Mouse (Mus musculus): Measurements from ENCODE around the gene Agmat. TPM values are rescaled to one million over a fixed set of nuclear protein-coding genes. Genes with fewer than 3 reads are reported as not detected.

Agmat gene
- polyA plus RNA-seq, 1 experiment from 2014 or later = 18.0 TPM

DNA sequence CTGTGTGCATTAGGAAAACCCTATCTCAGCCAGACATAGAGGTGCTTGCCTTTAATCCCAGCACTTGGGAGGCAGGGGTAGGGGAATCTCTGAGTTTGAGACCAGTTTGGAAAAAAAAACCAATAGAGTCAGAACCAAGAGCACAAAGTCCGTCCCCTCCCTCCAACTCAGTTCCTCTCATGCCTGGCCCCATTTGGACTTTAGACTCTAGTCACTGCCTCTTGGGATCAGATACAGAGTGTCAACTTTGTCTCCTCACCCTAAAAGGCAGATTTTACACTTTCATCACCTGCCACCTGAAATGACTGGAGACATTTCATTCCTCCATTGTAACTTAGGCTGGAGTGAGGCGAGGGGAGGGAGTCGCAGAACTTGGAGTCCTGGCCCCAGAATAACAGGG, 17.2 kb upstream of the Agmat start:
- Histone ChIP-seq H3K27ac (ENCODE audit: low read depth, low read length) (0 out of 2 replicates have a peak overlapping the region, but pooled peaks have one; percentile 13), H3K4me2 (no peak overlapping the region), H3K9me3 (ENCODE audit: control insufficient read depth, low read length) (no peaks in the 10 kb centered on the region), H3K9ac (ENCODE audit: low read depth, low read length) (no peak overlapping the region), H3K4me3 (ENCODE audit: low read depth, low read length) (no peak overlapping the region), H3K27me3 (replicated peaks; ENCODE audit: control insufficient read depth, insufficient read depth, low read length) (no peaks in the 10 kb centered on the region), H3K36me3 (ENCODE audit: control insufficient read depth, insufficient read depth, low read length) (no peaks in the 10 kb centered on the region), H3K4me1 (replicated peaks; ENCODE audit: control insufficient read depth, insufficient read depth, low read length) (peaks cover 6% of the 10 kb centered on the region; the same call in 1 of the 2 replicates)
- whole genome bisulfite sequencing = 78% methylated on average over 3 of the region's 3 CpGs
- ATAC-seq (replicated peaks; ENCODE audit: low FRiP score) (no peak), DNase-seq (ENCODE audit: low spot score) (no peak)

GRCm38 (mm10) chr4:141730401-141730800, 16.1 kb upstream of the Agmat start:
- Histone ChIP-seq H3K9me3 (ENCODE audit: control insufficient read depth, low read length) (no peaks in the 10 kb centered on the region), H3K4me1 (replicated peaks; ENCODE audit: control insufficient read depth, insufficient read depth, low read length) (peaks cover 10% of the 10 kb centered on the region), H3K4me3 (ENCODE audit: low read depth, low read length) (no peak overlapping the region), H3K27me3 (replicated peaks; ENCODE audit: control insufficient read depth, insufficient read depth, low read length) (no peaks in the 10 kb centered on the region), H3K36me3 (ENCODE audit: control insufficient read depth, insufficient read depth, low read length) (no peaks in the 10 kb centered on the region), H3K27ac (ENCODE audit: low read depth, low read length) (no peak overlapping the region), H3K4me2 (no peak overlapping the region), H3K9ac (ENCODE audit: low read depth, low read length) (no peak overlapping the region)
- ATAC-seq (replicated peaks; ENCODE audit: low FRiP score) (no peak), DNase-seq (ENCODE audit: low spot score) (no peak)
- WGBS = 86% methylated on average over 13 of the region's 13 CpGs

DNA sequence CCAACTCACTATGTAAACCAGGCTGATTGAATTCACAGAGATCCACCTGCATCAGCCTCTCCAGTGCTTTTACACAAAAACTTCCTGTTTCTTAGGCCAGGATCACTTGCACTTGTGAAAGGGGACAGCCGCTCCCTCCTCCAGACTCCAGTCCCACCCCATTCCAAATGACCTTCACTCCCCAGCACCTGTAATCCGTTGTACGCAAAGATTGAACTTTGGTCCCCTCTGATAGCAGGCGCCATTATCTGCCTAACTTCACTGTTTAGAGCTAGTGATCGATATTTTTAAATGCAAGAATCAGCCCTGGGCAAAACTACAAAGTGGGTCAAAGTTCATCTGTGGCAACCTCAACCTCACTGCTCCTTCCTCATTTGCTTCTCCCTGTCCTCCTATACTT, 14.7 kb upstream of the Agmat start:
- H3K27ac ChIP-seq (ENCODE audit: low read depth, low read length) = peak overlapping the region; percentile 36; the same call in 1 of the 2 replicates
- 58% methylated on average over 5 of the region's 5 CpGs for WGBS
- ATAC-seq (replicated peaks; ENCODE audit: low FRiP score) = no peak

DNA sequence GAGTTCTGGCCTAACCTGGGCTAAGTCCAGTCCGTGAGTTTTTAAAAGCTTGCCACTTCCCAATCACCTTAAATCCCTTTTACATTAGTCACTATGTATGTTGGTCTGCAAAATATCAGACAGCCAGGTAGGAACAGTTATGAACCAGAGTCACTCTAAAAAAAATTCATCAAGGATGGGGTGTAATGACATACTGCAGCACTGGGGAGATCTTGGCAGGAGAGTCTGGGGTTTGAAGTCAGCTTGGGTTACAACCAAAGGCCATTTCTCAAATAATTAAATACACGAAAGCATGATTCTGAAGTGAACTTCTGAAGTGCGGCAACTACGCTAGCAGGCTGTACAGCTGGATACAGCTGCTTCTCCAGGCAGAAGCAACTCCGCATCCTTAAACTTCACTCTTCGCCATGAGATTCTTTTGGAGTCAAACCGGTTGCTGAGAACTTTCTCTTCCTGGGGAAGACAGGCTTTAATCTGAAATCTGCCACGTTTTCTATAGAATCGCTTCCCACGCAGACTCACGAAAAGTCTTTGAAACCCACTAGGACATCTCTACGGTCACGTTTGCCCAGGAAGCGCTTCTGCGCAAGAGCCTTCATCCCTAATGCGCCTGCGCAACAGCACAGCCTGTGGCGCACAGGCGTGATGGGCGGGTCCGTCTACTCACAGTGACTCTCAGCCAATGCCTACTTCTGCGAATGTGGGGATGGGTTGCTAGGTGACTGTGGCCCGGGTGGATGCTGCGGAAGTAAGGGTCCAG, 11.8 kb upstream of the Agmat start:
- peak; percentile 95 for ATAC-seq (replicated peaks; ENCODE audit: low FRiP score)
- 11% methylated on average over 24 of the region's 24 CpGs for WGBS
- peak overlapping the region; percentile 66 for H3K4me2 ChIP-seq
- H3K36me3 ChIP-seq (ENCODE audit: control insufficient read depth, insufficient read depth, low read length) = no peaks in the 10 kb centered on the region
- peak overlapping the region; percentile 55; the same call in 1 of the 2 replicates for H3K9ac ChIP-seq (ENCODE audit: low read depth, low read length)
- peak overlapping the region; percentile 41 for H3K4me3 ChIP-seq (ENCODE audit: low read depth, low read length)
- H3K27me3 ChIP-seq (replicated peaks; ENCODE audit: control insufficient read depth, insufficient read depth, low read length) = no peaks in the 10 kb centered on the region
- DNase-seq (ENCODE audit: low spot score) = peak; percentile 83
- peaks cover 8% of the 10 kb centered on the region for H3K4me1 ChIP-seq (replicated peaks; ENCODE audit: control insufficient read depth, insufficient read depth, low read length)
- 0 out of 2 replicates have a peak overlapping the region, but pooled peaks have one; percentile 1 for H3K27ac ChIP-seq (ENCODE audit: low read depth, low read length)
- no peaks in the 10 kb centered on the region for H3K9me3 ChIP-seq (ENCODE audit: control insufficient read depth, low read length)

More for the DNA sequence above, 14.7 kb upstream of the Agmat start:
- no peaks in the 10 kb centered on the region for H3K27me3 ChIP-seq (replicated peaks; ENCODE audit: control insufficient read depth, insufficient read depth, low read length)
- H3K9ac ChIP-seq (ENCODE audit: low read depth, low read length) = no peak overlapping the region
- H3K4me3 ChIP-seq (ENCODE audit: low read depth, low read length) = no peak overlapping the region
- DNase-seq (ENCODE audit: low spot score) = no peak
- peaks cover 8% of the 10 kb centered on the region for H3K4me1 ChIP-seq (replicated peaks; ENCODE audit: control insufficient read depth, insufficient read depth, low read length)
- H3K9me3 ChIP-seq (ENCODE audit: control insufficient read depth, low read length) = no peaks in the 10 kb centered on the region
- no peaks in the 10 kb centered on the region for H3K36me3 ChIP-seq (ENCODE audit: control insufficient read depth, insufficient read depth, low read length)
- H3K4me2 ChIP-seq = no peak overlapping the region

DNA sequence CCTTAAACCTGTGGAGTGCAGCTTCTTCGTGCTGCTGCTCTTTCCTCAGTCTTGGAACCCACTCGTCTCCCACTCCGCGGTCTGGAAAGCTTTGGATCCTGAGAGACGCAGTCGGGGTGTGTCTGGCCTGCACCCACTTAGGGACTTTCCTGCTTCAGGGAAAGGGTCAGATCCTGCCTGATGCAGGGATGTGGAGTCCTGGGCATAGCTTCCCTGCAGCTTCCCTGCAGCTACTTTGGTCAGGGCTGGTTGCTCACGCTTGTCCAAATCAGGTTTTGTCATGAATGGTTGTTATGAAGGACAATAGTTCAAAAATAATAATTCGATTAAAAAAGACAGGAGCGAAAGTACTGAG, 11.3 kb upstream of the Agmat start:
- no peaks in the 10 kb centered on the region for H3K36me3 ChIP-seq (ENCODE audit: control insufficient read depth, insufficient read depth, low read length)
- peak overlapping the region; percentile 41; the same call in 1 of the 2 replicates for H3K4me3 ChIP-seq (ENCODE audit: low read depth, low read length)
- H3K9ac ChIP-seq (ENCODE audit: low read depth, low read length) = no peak overlapping the region
- no peak; the same call in 1 of the 2 replicates for ATAC-seq (replicated peaks; ENCODE audit: low FRiP score)
- peaks cover 8% of the 10 kb centered on the region for H3K4me1 ChIP-seq (replicated peaks; ENCODE audit: control insufficient read depth, insufficient read depth, low read length)
- peak overlapping the region; percentile 66 for H3K4me2 ChIP-seq
- H3K27ac ChIP-seq (ENCODE audit: low read depth, low read length) = no peak overlapping the region
- 30% methylated on average over 9 of the region's 9 CpGs for WGBS
- no peaks in the 10 kb centered on the region for H3K27me3 ChIP-seq (replicated peaks; ENCODE audit: control insufficient read depth, insufficient read depth, low read length)
- no peaks in the 10 kb centered on the region for H3K9me3 ChIP-seq (ENCODE audit: control insufficient read depth, low read length)
- no peak for DNase-seq (ENCODE audit: low spot score)

GRCm38 (mm10) chr4:141736856-141737255, 9.6 kb upstream of the Agmat start:
- H3K4me3 ChIP-seq (ENCODE audit: low read depth, low read length) = no peak overlapping the region
- H3K4me1 ChIP-seq (replicated peaks; ENCODE audit: control insufficient read depth, insufficient read depth, low read length) = peaks cover 8% of the 10 kb centered on the region
- no peaks in the 10 kb centered on the region for H3K9me3 ChIP-seq (ENCODE audit: control insufficient read depth, low read length)
- 63% methylated on average over 4 of the region's 4 CpGs for WGBS
- ATAC-seq (replicated peaks; ENCODE audit: low FRiP score) = no peak
- DNase-seq (ENCODE audit: low spot score) = no peak
- H3K9ac ChIP-seq (ENCODE audit: low read depth, low read length) = no peak overlapping the region
- H3K27ac ChIP-seq (ENCODE audit: low read depth, low read length) = no peak overlapping the region
- H3K4me2 ChIP-seq = no peak overlapping the region
- H3K36me3 ChIP-seq (ENCODE audit: control insufficient read depth, insufficient read depth, low read length) = no peaks in the 10 kb centered on the region
- no peaks in the 10 kb centered on the region for H3K27me3 ChIP-seq (replicated peaks; ENCODE audit: control insufficient read depth, insufficient read depth, low read length)

DNA sequence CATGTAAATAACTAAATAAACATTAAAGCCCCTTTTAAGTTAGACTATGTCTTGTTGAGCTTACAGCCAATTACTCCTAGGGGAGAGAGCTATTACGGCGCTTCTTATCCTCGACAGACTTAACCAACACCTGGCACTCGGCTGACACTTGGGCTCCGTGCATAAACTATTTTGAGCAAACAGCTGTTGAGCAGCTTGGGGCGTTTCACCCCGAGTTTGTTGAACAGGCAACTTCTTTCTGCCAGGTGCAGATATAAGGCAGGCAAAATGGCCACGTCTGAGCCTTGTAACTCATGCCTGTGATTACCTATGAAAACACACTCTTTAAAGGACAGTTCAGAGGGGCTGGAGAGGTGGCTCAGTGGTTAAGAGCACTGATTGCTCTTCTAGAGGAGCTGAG, 8.5 kb upstream of the Agmat start:
- Histone ChIP-seq H3K9ac (ENCODE audit: low read depth, low read length) (no peak overlapping the region), H3K4me1 (replicated peaks; ENCODE audit: control insufficient read depth, insufficient read depth, low read length) (peaks cover 11% of the 10 kb centered on the region), H3K9me3 (ENCODE audit: control insufficient read depth, low read length) (no peaks in the 10 kb centered on the region), H3K27me3 (replicated peaks; ENCODE audit: control insufficient read depth, insufficient read depth, low read length) (no peaks in the 10 kb centered on the region), H3K27ac (ENCODE audit: low read depth, low read length) (no peak overlapping the region), H3K4me2 (no peak overlapping the region), H3K36me3 (ENCODE audit: control insufficient read depth, insufficient read depth, low read length) (no peaks in the 10 kb centered on the region), H3K4me3 (ENCODE audit: low read depth, low read length) (no peak overlapping the region)
- ATAC-seq (replicated peaks; ENCODE audit: low FRiP score) (no peak), DNase-seq (ENCODE audit: low spot score) (no peak)
- whole genome bisulfite sequencing = 76% methylated on average over 8 of the region's 8 CpGs

- no peak overlapping the region for H3K4me3 ChIP-seq (ENCODE audit: low read depth, low read length)
- H3K36me3 ChIP-seq (ENCODE audit: control insufficient read depth, insufficient read depth, low read length) = no peaks in the 10 kb centered on the region
- DNase-seq (ENCODE audit: low spot score) (no peak), ATAC-seq (replicated peaks; ENCODE audit: low FRiP score) (0 out of 2 replicates have a peak, but pooled peaks have one; percentile 33)
- H3K9ac ChIP-seq (ENCODE audit: low read depth, low read length) = no peak overlapping the region
- peak overlapping the region; percentile 21; the same call in 1 of the 2 replicates for H3K27ac ChIP-seq (ENCODE audit: low read depth, low read length)
- no peaks in the 10 kb centered on the region for H3K9me3 ChIP-seq (ENCODE audit: control insufficient read depth, low read length)
- H3K4me1 ChIP-seq (replicated peaks; ENCODE audit: control insufficient read depth, insufficient read depth, low read length) = 0 out of 2 replicates have a peak, but pooled peaks cover 3% of the 10 kb centered on the region
- H3K4me2 ChIP-seq = no peak overlapping the region
- 56% methylated on average over 9 of the region's 9 CpGs for WGBS
- H3K27me3 ChIP-seq (replicated peaks; ENCODE audit: control insufficient read depth, insufficient read depth, low read length) = no peaks in the 10 kb centered on the region
Observed at GRCm38 (mm10) chr4:141741856-141742255, 4.6 kb upstream of the Agmat start.

DNA sequence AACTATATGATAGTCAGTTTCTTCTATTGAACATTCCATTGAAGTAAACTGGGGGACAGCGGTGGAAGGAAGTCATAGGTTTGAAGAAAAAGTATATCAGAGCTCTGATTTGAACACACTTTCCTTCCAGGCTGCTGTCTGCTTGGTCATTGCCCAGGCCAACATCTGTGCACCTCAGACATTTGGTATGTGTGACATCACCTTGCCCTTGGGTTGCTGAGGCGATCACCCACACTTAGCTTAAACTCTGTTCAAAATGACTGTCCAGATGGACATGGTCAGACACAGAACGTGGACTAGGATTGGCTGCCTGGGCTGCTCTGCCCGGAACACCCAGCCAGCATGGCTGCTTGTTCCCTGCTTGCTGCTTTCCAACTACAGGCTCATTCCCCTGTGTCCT, 4.1 kb upstream of the Agmat start:
- Histone ChIP-seq H3K4me3 (ENCODE audit: low read depth, low read length) (no peak overlapping the region), H3K4me2 (no peak overlapping the region), H3K36me3 (ENCODE audit: control insufficient read depth, insufficient read depth, low read length) (no peaks in the 10 kb centered on the region), H3K9me3 (ENCODE audit: control insufficient read depth, low read length) (no peaks in the 10 kb centered on the region), H3K27me3 (replicated peaks; ENCODE audit: control insufficient read depth, insufficient read depth, low read length) (no peaks in the 10 kb centered on the region), H3K9ac (ENCODE audit: low read depth, low read length) (no peak overlapping the region), H3K27ac (ENCODE audit: low read depth, low read length) (peak overlapping the region; percentile 28), H3K4me1 (replicated peaks; ENCODE audit: control insufficient read depth, insufficient read depth, low read length) (peaks cover 3% of the 10 kb centered on the region; the same call in 1 of the 2 replicates)
- 88% methylated on average over 4 of the region's 4 CpGs for WGBS
- ATAC-seq (replicated peaks; ENCODE audit: low FRiP score) (no peak), DNase-seq (ENCODE audit: low spot score) (no peak)
